Mouse (Mus musculus): Measurements from ENCODE around the gene Atp2b1. TPM values are rescaled to one million over a fixed set of nuclear protein-coding genes. Genes with fewer than 3 reads are reported as not detected.

The Atp2b1 gene
- 92.3 and 101 TPM in 2 replicates for polyA plus RNA-seq (2016; fragmentation: Nextera tagmentation; extraction: Ambion mirVana)

GRCm38 (mm10) chr10:98913961-98914809 is at the start of gene Atp2b1:
TSS of gene Atp2b1 (plus strand) at chr10:98914406.
- Histone ChIP-seq H3K4me3 (peak within 1 kb of the TSS; percentile 94), H3K27me3 (replicated peaks; ENCODE audit: low read depth, poor library complexity, severe bottlenecking) (no peaks in the 10 kb centered on the region; the same call in 1 of the 2 replicates), H3K36me3 (replicated peaks) (no peaks in the 10 kb centered on the region), H3K9me3 (no peaks in the 10 kb centered on the region), H3K27ac (replicated peaks) (peak within 1 kb of the TSS; percentile 98), H3K4me1 (peaks cover 17% of the 10 kb centered on the region)
- under 1% methylated on average over 111 of the region's 120 CpGs for WGBS
- peak; percentile 98 for DNase-seq (ENCODE audit: low spot score)

GRCm38 (mm10) chr10:98864851-98865250 is 49.4 kb upstream of the Atp2b1 start:
- no peaks in the 10 kb centered on the region for H3K36me3 ChIP-seq (replicated peaks)
- no peak for DNase-seq (ENCODE audit: low spot score)
- 0 out of 2 replicates have a peak, but pooled peaks cover 4% of the 10 kb centered on the region for H3K4me1 ChIP-seq
- H3K27me3 ChIP-seq (replicated peaks; ENCODE audit: low read depth, poor library complexity, severe bottlenecking), result no peaks in the 10 kb centered on the region
- WGBS, result 61% methylated on average over 3 of the region's 3 CpGs
- no peaks in the 10 kb centered on the region for H3K9me3 ChIP-seq
- no peak overlapping the region for H3K27ac ChIP-seq (replicated peaks)
- H3K4me3 ChIP-seq, result no peak overlapping the region

- Histone ChIP-seq H3K27ac (replicated peaks) (no peak overlapping the region), H3K27me3 (replicated peaks; ENCODE audit: low read depth, poor library complexity, severe bottlenecking) (no peaks in the 10 kb centered on the region), H3K4me1 (0 out of 2 replicates have a peak, but pooled peaks cover 4% of the 10 kb centered on the region), H3K9me3 (no peaks in the 10 kb centered on the region), H3K4me3 (no peak overlapping the region), H3K36me3 (replicated peaks) (no peaks in the 10 kb centered on the region)
- no peak for DNase-seq (ENCODE audit: low spot score)
- 94% methylated on average over 5 of the region's 5 CpGs for WGBS
These were observed 47.3 kb upstream of the Atp2b1 start for GRCm38 (mm10) chr10:98866836-98867370.

GRCm38 (mm10) chr10:98868351-98868908 is 45.8 kb upstream of the Atp2b1 start:
- Histone ChIP-seq H3K4me3 (no peak overlapping the region), H3K4me1 (0 out of 2 replicates have a peak, but pooled peaks cover 4% of the 10 kb centered on the region), H3K36me3 (replicated peaks) (no peaks in the 10 kb centered on the region), H3K27ac (replicated peaks) (no peak overlapping the region), H3K27me3 (replicated peaks; ENCODE audit: low read depth, poor library complexity, severe bottlenecking) (no peaks in the 10 kb centered on the region), H3K9me3 (no peaks in the 10 kb centered on the region)
- no peak for DNase-seq (ENCODE audit: low spot score)
- 84% methylated on average over 4 of the region's 4 CpGs for WGBS

- Histone ChIP-seq H3K27ac (replicated peaks) (no peak overlapping the region), H3K36me3 (replicated peaks) (no peaks in the 10 kb centered on the region), H3K27me3 (replicated peaks; ENCODE audit: low read depth, poor library complexity, severe bottlenecking) (no peaks in the 10 kb centered on the region), H3K4me1 (no peaks in the 10 kb centered on the region), H3K9me3 (no peaks in the 10 kb centered on the region), H3K4me3 (no peak overlapping the region)
- no peak for DNase-seq (ENCODE audit: low spot score)
- WGBS, result 69% methylated on average over 3 of the region's 3 CpGs
These were observed 36.4 kb upstream of the Atp2b1 start for GRCm38 (mm10) chr10:98877855-98878254.

- Histone ChIP-seq H3K4me1 (no peaks in the 10 kb centered on the region), H3K9me3 (no peaks in the 10 kb centered on the region), H3K27ac (replicated peaks) (no peak overlapping the region), H3K4me3 (no peak overlapping the region), H3K36me3 (replicated peaks) (no peaks in the 10 kb centered on the region), H3K27me3 (replicated peaks; ENCODE audit: low read depth, poor library complexity, severe bottlenecking) (no peaks in the 10 kb centered on the region)
- WGBS, result 58% methylated on average over 2 of the region's 2 CpGs
- DNase-seq (ENCODE audit: low spot score), result no peak
These were observed 35.6 kb upstream of the Atp2b1 start for GRCm38 (mm10) chr10:98878636-98879035.

GRCm38 (mm10) chr10:98880057-98880456 is 34.1 kb upstream of the Atp2b1 start:
- WGBS, result 91% methylated on average over 8 of the region's 8 CpGs
- no peak for DNase-seq (ENCODE audit: low spot score)
- H3K9me3 ChIP-seq, result no peaks in the 10 kb centered on the region
- no peaks in the 10 kb centered on the region for H3K36me3 ChIP-seq (replicated peaks)
- H3K27ac ChIP-seq (replicated peaks), result no peak overlapping the region
- no peaks in the 10 kb centered on the region for H3K27me3 ChIP-seq (replicated peaks; ENCODE audit: low read depth, poor library complexity, severe bottlenecking)
- no peaks in the 10 kb centered on the region for H3K4me1 ChIP-seq
- no peak overlapping the region for H3K4me3 ChIP-seq

- Histone ChIP-seq H3K27me3 (replicated peaks; ENCODE audit: low read depth, poor library complexity, severe bottlenecking) (no peaks in the 10 kb centered on the region), H3K4me1 (no peaks in the 10 kb centered on the region), H3K36me3 (replicated peaks) (no peaks in the 10 kb centered on the region), H3K4me3 (no peak overlapping the region), H3K9me3 (no peaks in the 10 kb centered on the region), H3K27ac (replicated peaks) (no peak overlapping the region)
- WGBS, result 86% methylated on average over 2 of the region's 2 CpGs
- DNase-seq (ENCODE audit: low spot score), result no peak
These were observed 33.5 kb upstream of the Atp2b1 start for GRCm38 (mm10) chr10:98880711-98881110.

GRCm38 (mm10) chr10:98881492-98881891 is 32.7 kb upstream of the Atp2b1 start:
- DNase-seq (ENCODE audit: low spot score), result no peak
- WGBS, result 91% methylated on average over 6 of the region's 6 CpGs
- Histone ChIP-seq H3K4me1 (no peaks in the 10 kb centered on the region), H3K36me3 (replicated peaks) (no peaks in the 10 kb centered on the region), H3K27ac (replicated peaks) (no peak overlapping the region), H3K4me3 (no peak overlapping the region), H3K9me3 (no peaks in the 10 kb centered on the region), H3K27me3 (replicated peaks; ENCODE audit: low read depth, poor library complexity, severe bottlenecking) (no peaks in the 10 kb centered on the region)

GRCm38 (mm10) chr10:98882587-98882986 is 31.6 kb upstream of the Atp2b1 start:
- no peaks in the 10 kb centered on the region for H3K4me1 ChIP-seq
- no peaks in the 10 kb centered on the region for H3K27me3 ChIP-seq (replicated peaks; ENCODE audit: low read depth, poor library complexity, severe bottlenecking)
- WGBS, result 93% methylated on average over 5 of the region's 5 CpGs
- no peaks in the 10 kb centered on the region for H3K9me3 ChIP-seq
- H3K36me3 ChIP-seq (replicated peaks), result no peaks in the 10 kb centered on the region
- no peak overlapping the region for H3K27ac ChIP-seq (replicated peaks)
- no peak overlapping the region for H3K4me3 ChIP-seq
- no peak for DNase-seq (ENCODE audit: low spot score)

GRCm38 (mm10) chr10:98884445-98884844 is 29.8 kb upstream of the Atp2b1 start:
- H3K36me3 ChIP-seq (replicated peaks), result no peaks in the 10 kb centered on the region

GRCm38 (mm10) chr10:98886770-98887271 is 27.4 kb upstream of the Atp2b1 start:
- Histone ChIP-seq H3K4me1 (no peaks in the 10 kb centered on the region), H3K27me3 (replicated peaks; ENCODE audit: low read depth, poor library complexity, severe bottlenecking) (no peaks in the 10 kb centered on the region), H3K9me3 (no peaks in the 10 kb centered on the region), H3K4me3 (no peak overlapping the region), H3K27ac (replicated peaks) (no peak overlapping the region), H3K36me3 (replicated peaks) (no peaks in the 10 kb centered on the region)
- WGBS, result 89% methylated on average over 3 of the region's 3 CpGs
- no peak for DNase-seq (ENCODE audit: low spot score)

More at GRCm38 (mm10) chr10:98884445-98884844, 29.8 kb upstream of the Atp2b1 start:
- no peaks in the 10 kb centered on the region for H3K9me3 ChIP-seq
- H3K4me1 ChIP-seq, result no peaks in the 10 kb centered on the region
- no peak overlapping the region for H3K4me3 ChIP-seq
- no peak for DNase-seq (ENCODE audit: low spot score)
- WGBS, result 85% methylated on average over 2 of the region's 2 CpGs
- H3K27me3 ChIP-seq (replicated peaks; ENCODE audit: low read depth, poor library complexity, severe bottlenecking), result no peaks in the 10 kb centered on the region
- no peak overlapping the region for H3K27ac ChIP-seq (replicated peaks)

Measured in embryonic facial prominence, embryonic 10.5 days (tissue).